Mouse (Mus musculus) G1E (cell line): Measurements from ENCODE around the gene Cggbp1. TPM values are rescaled to one million over a fixed set of nuclear protein-coding genes. Genes with fewer than 3 reads are reported as not detected.
A peak's percentile ranks its signal among the peaks of the same experiment; 100 is the strongest.
"Not testable (repeated sequence)": the region's sequence is repeated elsewhere in the genome, so short reads cannot be mapped to it uniquely, and the experiment has no call there.

ENCODE experiments used
- ATAC-seq: 2 replicates; pipeline ENCODE4 v1.8.0; 2016; ENCODE audit warnings: mild to moderate bottlenecking; ENCODE audit not compliant: insufficient number of reproducible peaks, poor library complexity, low FRiP score, severe bottlenecking; ENCODE audit errors: extremely low read depth
- DNase-seq: peaks from one replicate; pipeline ENCODE4 v3.0.0; 2012; ENCODE audit warnings: low spot score
- H3K27me3 ChIP-seq: 2 replicates; pipeline ENCODE4 v1.6.1; 2012; ENCODE audit warnings: mild to moderate bottlenecking, low read length, inconsistent platforms; ENCODE audit not compliant: insufficient read depth
- H3K36me3 ChIP-seq: replicated peaks from 2 replicates; pipeline ENCODE3; 2012; ENCODE audit warnings: mild to moderate bottlenecking, inconsistent platforms
- H3K4me1 ChIP-seq: 2 replicates; pipeline ENCODE4 v1.6.1; 2012; ENCODE audit warnings: low read depth, low read length, inconsistent platforms, mixed read lengths; ENCODE audit not compliant: insufficient read depth
- H3K4me3 ChIP-seq: 2 replicates; pipeline ENCODE4 v1.5.1; 2012; ENCODE audit warnings: low read depth, mild to moderate bottlenecking, inconsistent platforms, low read length, moderate library complexity, mixed read lengths
- H3K9me3 ChIP-seq: replicated peaks from 2 replicates; pipeline ENCODE4 v1.6.1; 2012; ENCODE audit warnings: inconsistent platforms
- CTCF ChIP-seq: IDR thresholded peaks from 2 replicates; pipeline ENCODE4 v1.5.1; 2012; ENCODE audit warnings: low read depth, low read length, inconsistent platforms, mixed read lengths
- GATA1 ChIP-seq: IDR thresholded peaks from 2 replicates; pipeline ENCODE4 v1.6.1; 2012; ENCODE audit warnings: borderline replicate concordance, low read length, inconsistent platforms, mixed read lengths
- GATA2 ChIP-seq: IDR thresholded peaks from 2 replicates; pipeline ENCODE4 v1.6.1; 2012; ENCODE audit warnings: low read depth, low read length, inconsistent platforms, borderline replicate concordance
- POLR2AphosphoS5 ChIP-seq: IDR thresholded peaks from 2 replicates; pipeline ENCODE4 v1.6.1; 2012; ENCODE audit warnings: low read depth, low read length, inconsistent platforms; ENCODE audit not compliant: insufficient replicate concordance
- TAL1 ChIP-seq: conservative IDR thresholded peaks from 2 replicates; pipeline ENCODE4 v1.6.1; 2012; ENCODE audit warnings: low read depth, low read length, inconsistent platforms, mixed read lengths
- polyA plus RNA-seq: library from polyadenylated mRNA; stranded (reverse); fragments of >175 nt; gene quantifications from 2 replicates; pipeline ENCODE4 v1.2.3, GENCODE M21; 2012
- total RNA-seq, 2 experiments: library from RNA; stranded (forward) in 1 of 2; stranded (reverse) in 1 of 2; fragments of 200-1000 nt in 1 of 2; fragments of >200 nt in 1 of 2; fragmentation: Nextera tagmentation in 1 of 2; gene quantifications; 2 replicates each; pipeline ENCODE4 v1.2.3; 2014 to 2017

Cggbp1 gene
- total and polyA plus RNA-seq, 3 experiments = 34.8 to 150 (median 76.4) TPM

DNA sequence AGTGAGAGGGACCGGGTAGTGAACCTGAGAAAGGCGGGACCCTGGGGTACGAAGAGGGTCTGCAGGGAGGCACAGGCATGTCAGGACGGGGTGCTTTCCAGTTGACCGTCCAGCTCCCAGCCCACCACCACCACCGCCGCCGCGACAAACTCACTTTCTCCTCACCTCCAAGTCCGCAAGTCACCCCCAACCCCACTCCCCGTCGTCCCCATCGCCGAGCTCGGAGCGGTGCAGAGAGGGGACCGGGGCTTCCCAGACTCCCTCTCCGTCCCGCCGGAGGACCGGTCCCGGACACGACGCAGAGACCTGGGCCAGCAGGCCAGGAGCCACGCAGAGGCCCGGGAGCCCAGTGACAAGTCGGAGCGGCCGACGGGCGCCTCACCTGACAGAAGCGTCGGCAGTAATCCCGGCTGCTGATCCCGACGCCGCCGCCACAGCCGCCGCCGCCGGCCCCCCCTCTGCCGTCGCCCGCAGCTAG is 672 bp upstream of the Cggbp1 start:
- Histone ChIP-seq H3K36me3 (peaks cover 23% of the 10 kb centered on the region), H3K27me3 (no peaks in the 10 kb centered on the region), H3K4me1 (peaks cover 25% of the 10 kb centered on the region), H3K4me3 (peak overlapping the region; percentile 94), H3K9me3 (no peaks in the 10 kb centered on the region)
- DNase-seq = no peak
- TF ChIP-seq TAL1 (no peak), CTCF (no peak), GATA2 (no peak), POLR2AphosphoS5 (no peak), GATA1 (no peak)
- ATAC-seq = no peak

DNA sequence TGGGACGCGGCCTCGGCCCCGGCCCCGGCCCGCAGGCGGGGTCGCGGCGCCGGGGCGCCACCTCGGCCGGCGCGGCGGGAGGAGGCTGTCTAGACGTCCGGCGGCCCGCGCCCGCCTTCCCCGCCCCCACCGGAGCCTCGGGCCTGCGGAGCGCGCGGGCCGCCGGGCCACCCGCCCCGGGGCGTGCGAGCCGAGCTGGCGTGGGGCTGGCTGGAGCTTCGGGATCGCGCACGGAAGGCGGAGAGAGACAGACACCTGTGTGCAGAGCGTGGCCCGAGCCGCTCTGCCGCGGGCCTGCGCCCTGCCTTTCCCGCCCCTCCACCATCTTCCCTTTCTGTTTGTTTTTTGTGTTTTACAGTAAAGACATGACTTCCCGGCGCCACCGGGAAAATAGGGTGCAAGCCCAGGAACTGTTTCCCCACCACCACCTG is 660 bp downstream of the Cggbp1 start:
- DNase-seq (peak; percentile 17), ATAC-seq (no peak)
- Histone ChIP-seq H3K27me3 (no peaks in the 10 kb centered on the region), H3K36me3 (peaks cover 33% of the 10 kb centered on the region), H3K4me1 (peaks cover 25% of the 10 kb centered on the region), H3K4me3 (peak overlapping the region; percentile 94), H3K9me3 (no peaks in the 10 kb centered on the region)
- TF ChIP-seq CTCF (no peak), GATA2 (no peak), GATA1 (no peak)

GRCm38 (mm10) chr16:64852891-64853290 is 1.1 kb downstream of the Cggbp1 start:
- ATAC-seq (no peak), DNase-seq (no peak)
- H3K4me3 ChIP-seq = peak overlapping the region; percentile 94
- no peaks in the 10 kb centered on the region for H3K9me3 ChIP-seq
- TF ChIP-seq POLR2AphosphoS5 = no peak
- no peak for TF ChIP-seq GATA2
- peaks cover 24% of the 10 kb centered on the region for H3K4me1 ChIP-seq
- H3K27me3 ChIP-seq = no peaks in the 10 kb centered on the region
- H3K36me3 ChIP-seq = peaks cover 35% of the 10 kb centered on the region

GRCm38 (mm10) chr16:64856946-64857345 is 5.2 kb downstream of the Cggbp1 start:
- Histone ChIP-seq H3K4me1 (peaks cover 21% of the 10 kb centered on the region), H3K9me3 (no peaks in the 10 kb centered on the region), H3K36me3 (peaks cover 40% of the 10 kb centered on the region), H3K27me3 (no peaks in the 10 kb centered on the region), H3K4me3 (no peak overlapping the region)
- no peak for ATAC-seq
- TF ChIP-seq POLR2AphosphoS5 = no peak
- no peak for TF ChIP-seq GATA2
- TF ChIP-seq GATA1 = no peak
- no peak for TF ChIP-seq CTCF
- TF ChIP-seq TAL1 = no peak
- DNase-seq = no peak

DNA sequence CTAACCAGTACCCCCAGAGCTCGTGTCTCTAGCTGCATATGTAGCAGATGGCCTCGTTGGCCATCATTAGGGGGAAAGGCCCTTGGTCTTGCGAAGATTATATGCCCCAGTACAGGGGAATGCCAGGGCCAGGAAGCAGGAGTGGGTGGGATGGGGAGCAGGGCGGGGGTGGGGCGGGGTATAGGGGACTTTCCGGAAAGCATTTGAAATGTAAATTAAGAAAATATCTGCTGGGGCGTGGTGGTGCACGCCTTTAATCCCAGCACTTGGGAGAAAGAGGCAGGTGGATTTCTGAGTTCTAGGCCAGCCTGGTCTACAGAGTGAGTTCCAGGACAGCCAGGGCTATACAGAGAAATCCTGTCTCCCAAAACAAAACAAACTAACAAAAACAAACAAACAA is 14.0 kb downstream of the Cggbp1 start:
- H3K4me1 ChIP-seq, DNase-seq, H3K36me3 ChIP-seq, H3K4me3 ChIP-seq, H3K27me3 ChIP-seq, ATAC-seq, H3K9me3 ChIP-seq: not testable (repeated sequence)

GRCm38 (mm10) chr16:64868613-64869012 is 16.8 kb downstream of the Cggbp1 start:
- TF ChIP-seq CTCF (no peak), TAL1 (no peak), GATA2 (no peak), POLR2AphosphoS5 (no peak), GATA1 (no peak)
- no peak for ATAC-seq
- Histone ChIP-seq H3K36me3 (no peaks in the 10 kb centered on the region), H3K9me3 (no peaks in the 10 kb centered on the region), H3K27me3 (no peaks in the 10 kb centered on the region), H3K4me3 (no peak overlapping the region), H3K4me1 (peaks cover 13% of the 10 kb centered on the region)
- no peak for DNase-seq

- TF ChIP-seq POLR2AphosphoS5 = no peak
- no peak for TF ChIP-seq TAL1
- TF ChIP-seq CTCF = no peak
- no peak for TF ChIP-seq GATA1
- TF ChIP-seq GATA2 = no peak
Measured at GRCm38 (mm10) chr16:64869621-64870020, 17.8 kb downstream of the Cggbp1 start.

More at GRCm38 (mm10) chr16:64869621-64870020, 17.8 kb downstream of the Cggbp1 start:
- H3K4me1 ChIP-seq = peaks cover 17% of the 10 kb centered on the region
- H3K9me3 ChIP-seq = no peaks in the 10 kb centered on the region
- ATAC-seq = no peak
- no peak for DNase-seq
- H3K36me3 ChIP-seq = no peaks in the 10 kb centered on the region
- H3K27me3 ChIP-seq = no peaks in the 10 kb centered on the region
- H3K4me3 ChIP-seq = no peak overlapping the region
